Mouse (Mus musculus): ENCODE results near the gene Gm10354.
"Not testable (repeated sequence)": the region's sequence is repeated elsewhere in the genome, so short reads cannot be mapped to it uniquely, and the experiment has no call there.

The Gm10354 gene

DNA sequence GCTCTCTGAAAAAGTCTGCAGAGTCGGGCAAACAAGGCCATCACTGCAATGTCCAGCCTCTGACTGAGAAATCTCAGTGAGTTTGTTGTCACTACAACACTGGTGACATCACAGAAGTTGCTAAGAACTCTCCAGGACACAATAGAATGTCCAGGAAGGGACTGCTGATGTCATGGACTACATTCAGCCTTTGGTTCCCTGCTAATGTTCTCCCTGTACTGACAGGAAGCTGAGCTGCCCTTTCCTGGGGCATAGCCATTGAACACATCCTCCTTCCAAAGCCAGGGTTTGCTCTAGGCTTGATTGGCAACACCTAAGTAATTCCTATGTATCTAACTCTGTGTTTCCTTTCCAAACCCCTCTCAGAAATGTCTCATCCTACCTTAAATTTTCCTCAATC lies at the start of gene Gm10354:
Gene Gm10354, minus strand, starts transcription at position 101 of the 400 bp plus-strand sequence.
- DNase-seq (ENCODE audit: low spot score) = not testable (repeated sequence)

GRCm38 (mm10) chr5:15024316-15024715 lies 45.6 kb upstream of the Gm10354 start:
- not testable (repeated sequence) for DNase-seq (ENCODE audit: low spot score)

DNA sequence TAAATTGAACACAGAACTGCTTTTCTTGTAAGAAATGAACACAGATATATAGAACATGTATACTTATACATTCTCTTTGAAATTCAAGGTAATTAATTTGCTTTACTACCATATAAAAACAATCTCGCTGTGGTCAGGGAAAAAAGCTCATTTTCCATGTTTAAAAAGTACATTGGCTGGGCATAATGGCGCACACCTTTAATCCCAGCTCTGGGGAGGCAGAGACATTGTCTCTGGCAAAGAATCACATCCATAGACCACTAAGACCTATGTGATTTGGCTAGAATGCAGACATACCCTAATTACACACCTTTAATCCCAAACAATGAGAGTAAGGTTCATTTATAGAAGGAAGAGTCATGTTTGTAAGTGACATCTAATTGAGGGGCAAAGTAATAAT lies 41.3 kb upstream of the Gm10354 start:
- DNase-seq (ENCODE audit: low spot score) = not testable (repeated sequence)

DNA sequence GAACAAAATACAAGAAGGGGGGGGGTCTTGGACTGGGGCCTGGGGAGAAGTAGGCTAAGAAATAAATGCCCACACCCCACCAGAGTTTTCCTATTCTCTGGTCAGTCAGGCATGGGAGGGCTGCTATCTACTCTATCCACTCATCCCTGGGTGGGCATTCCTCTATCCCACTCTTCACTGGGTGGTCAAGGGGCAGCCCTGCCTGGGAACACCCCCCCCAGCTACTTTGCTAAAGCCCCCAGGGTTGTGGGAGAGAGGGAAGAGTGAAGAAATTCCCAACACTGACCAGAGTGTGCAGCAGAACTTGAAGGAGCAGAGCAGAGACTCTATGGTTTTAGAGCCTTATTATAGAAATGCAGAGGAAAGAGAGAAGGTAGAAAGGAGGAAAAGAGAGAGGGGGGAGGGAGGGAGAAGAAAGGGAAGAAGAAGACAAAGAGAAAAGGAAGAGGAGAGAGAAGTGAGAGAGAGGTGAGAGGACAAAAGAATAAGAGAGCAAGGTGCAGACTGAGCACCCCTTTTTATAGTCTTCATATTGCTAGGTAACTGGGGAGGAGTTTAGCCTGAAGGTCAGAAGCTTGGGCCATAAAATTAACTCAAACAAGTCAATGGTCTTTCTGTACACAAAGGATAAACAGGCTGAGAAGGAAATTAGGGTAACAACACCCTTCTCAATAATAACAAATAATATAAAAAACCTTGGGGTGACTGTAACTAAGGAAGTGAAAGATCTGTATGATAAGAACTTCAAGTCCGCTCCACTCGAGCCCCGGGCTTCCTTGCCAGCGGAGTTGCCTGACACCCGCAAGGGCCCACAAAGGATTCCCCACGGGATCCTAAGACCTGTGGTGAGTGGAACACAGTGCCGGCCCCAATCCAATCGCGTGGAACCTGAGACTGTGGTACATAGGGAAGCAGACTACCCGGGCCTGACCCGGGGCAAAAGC lies 32.2 kb upstream of the Gm10354 start:
- not testable (repeated sequence) for DNase-seq (ENCODE audit: low spot score)

DNA sequence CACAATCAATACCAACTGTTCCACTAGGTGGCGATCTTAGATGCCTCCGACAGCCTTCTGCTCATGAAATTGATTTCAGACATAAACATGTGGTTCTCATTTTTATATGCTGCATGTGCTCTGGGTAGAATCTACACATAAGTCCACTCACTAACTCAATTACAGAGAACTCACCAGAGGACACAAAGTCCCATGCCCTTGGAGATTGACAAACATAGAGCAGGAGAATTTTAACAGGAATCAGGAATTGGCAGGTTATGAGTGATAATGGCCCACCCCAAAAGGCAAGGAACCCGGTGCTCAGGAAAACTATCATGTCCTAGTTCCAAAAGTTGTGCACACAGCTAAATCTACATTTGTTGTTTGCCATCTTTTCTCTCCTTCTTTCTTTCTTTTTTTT lies 28.2 kb upstream of the Gm10354 start:
- not testable (repeated sequence) for DNase-seq (ENCODE audit: low spot score)

GRCm38 (mm10) chr5:15006288-15006687 lies 27.6 kb upstream of the Gm10354 start:
- not testable (repeated sequence) for DNase-seq (ENCODE audit: low spot score)

- DNase-seq (ENCODE audit: low spot score) = not testable (repeated sequence)
Observed at GRCm38 (mm10) chr5:15005584-15005983, 26.8 kb upstream of the Gm10354 start.

DNA sequence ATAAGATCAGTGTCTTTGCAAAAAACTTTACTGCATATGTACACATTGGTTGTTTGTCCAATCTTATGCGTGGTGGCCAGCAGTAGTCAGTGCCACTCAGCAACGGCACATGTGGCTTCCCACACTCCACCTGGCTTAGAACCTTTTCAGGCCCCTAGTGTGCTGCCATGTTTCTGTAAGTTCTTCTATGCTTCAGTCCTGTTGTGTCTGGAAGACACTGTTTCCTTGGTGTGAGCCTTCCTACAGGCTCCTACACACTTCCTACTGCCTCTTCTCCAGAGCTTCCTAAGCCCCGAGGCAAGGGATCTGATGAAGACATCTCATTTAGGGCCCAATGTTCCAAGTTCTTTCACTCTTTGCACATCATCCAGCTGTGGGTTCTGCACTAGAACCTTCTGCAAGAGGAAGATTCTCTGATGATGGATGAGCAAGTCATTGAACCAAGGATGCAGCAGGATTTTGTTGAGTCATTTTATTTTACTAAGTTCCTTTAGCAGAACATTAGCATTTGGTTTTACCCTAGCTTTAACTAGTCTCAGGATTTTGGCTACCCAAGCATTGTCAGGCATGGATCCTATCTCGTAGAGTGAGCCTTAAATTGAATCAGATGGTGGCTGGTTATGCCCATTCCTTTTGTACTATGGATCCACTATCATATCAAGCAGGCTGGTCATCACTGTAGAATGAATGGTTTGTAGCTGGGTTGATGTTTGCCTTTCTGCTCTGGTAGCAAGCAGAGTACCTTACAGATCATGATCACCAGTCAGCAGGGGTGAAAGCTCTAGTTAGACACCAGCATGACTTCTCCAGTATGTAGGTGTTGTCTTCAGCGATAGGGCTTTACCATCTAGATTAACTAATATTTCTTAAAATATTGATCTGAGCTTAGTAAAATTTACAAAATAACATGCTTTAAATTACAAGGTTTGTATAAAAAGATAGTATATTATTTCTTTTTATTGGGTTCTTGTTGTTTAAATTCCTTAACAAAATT lies 26.1 kb upstream of the Gm10354 start:
- not testable (repeated sequence) for DNase-seq (ENCODE audit: low spot score)

DNA sequence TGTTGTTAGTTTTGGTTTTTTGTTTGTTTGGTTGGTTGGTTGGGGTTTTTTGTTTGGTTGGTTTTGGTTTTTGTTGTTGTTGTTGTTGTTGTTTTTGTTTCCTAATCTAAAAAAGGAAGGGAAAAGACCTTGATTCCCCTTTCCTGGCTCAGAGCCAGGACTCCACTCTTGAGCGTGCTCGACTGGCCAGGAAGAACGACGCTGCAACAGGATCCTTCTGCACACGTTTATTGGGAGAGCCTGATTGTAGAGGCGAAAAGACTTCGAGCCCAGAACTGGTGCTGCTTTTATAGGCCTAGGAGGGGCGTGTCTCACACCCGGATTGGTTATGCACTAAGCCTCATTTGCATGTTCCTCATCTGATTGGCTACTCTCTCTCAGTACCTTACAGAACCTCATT lies 19.3 kb upstream of the Gm10354 start:
- not testable (repeated sequence) for DNase-seq (ENCODE audit: low spot score)

DNA sequence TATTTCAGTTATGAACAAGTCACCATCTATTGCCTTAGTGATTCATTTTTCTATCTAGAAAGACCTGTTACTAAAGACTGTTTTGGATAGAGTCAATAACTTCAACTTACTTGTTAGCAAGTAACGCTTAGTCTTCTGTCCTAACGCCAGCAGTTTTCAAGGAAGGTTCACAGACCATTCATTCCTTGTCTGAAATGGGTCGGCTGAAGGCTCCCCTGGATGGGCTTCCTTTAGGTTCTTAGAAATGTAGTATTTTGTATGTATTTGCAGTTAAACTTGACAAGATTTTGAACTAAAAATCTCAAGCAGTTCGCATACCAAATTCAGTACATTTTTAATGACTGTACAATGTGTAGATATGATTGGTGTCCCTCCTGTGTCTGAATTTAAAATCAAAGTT lies 18.8 kb upstream of the Gm10354 start:
- DNase-seq (ENCODE audit: low spot score) = not testable (repeated sequence)

GRCm38 (mm10) chr5:14996670-14997249 lies 18.0 kb upstream of the Gm10354 start:
- DNase-seq (ENCODE audit: low spot score) = not testable (repeated sequence)

DNA sequence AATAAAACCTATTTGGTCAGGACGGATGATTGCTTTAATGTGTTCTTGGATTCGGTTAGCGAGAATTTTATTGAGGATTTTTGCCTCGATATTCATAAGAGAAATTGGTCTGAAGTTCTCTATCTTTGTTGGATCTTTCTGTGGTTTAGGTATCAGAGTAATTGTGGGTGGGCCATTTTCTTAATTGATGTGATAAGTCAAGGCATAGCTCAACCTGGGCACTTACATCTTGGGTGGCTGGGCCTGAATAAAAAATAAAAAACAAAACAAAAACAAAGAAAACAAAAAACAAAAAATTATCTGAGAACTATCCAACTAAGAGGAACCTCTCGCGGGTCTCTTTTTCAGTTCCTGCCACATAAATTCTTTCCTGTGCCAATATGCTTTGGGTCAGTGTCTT lies 15.4 kb upstream of the Gm10354 start:
- DNase-seq (ENCODE audit: low spot score) = not testable (repeated sequence)

GRCm38 (mm10) chr5:14990375-14991158 lies 11.8 kb upstream of the Gm10354 start:
- DNase-seq (ENCODE audit: low spot score) = not testable (repeated sequence)

DNA sequence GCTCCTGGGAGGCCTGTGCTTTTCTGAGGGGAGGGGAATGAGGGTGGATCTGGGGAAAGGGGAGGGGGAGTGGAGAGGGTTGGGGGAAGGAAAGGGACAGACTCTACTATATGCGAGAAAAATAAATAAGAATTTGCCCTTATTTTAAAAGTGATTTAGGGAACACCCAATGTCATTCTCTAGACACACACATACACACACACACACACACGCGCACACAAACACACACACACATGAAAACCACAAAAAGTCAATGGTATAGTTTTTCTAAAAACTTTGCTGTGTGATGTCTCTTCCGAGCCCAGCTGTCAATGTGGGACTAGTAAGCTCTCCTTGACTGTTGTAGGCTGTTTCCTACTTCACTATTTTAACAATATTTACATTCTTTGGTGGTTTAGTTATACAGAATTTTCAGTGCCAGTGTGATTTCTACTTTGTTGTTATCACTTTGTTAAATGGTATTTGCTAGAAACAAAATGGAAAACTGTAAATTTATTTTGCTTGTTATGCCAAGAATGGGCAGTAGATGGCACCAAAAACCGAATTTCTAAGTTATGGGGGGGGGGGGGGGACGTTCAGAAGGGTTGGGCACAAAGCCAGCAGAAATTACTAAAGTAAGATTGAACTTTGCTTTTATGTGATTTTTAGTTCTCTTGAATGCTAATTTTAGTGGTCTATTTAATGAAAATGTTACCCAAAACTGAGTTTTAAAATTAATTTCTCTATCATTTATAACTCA lies 8.1 kb upstream of the Gm10354 start:
- not testable (repeated sequence) for DNase-seq (ENCODE audit: low spot score)

GRCm38 (mm10) chr5:14977368-14977767 lies 1.4 kb downstream of the Gm10354 start:
- not testable (repeated sequence) for DNase-seq (ENCODE audit: low spot score)

DNA sequence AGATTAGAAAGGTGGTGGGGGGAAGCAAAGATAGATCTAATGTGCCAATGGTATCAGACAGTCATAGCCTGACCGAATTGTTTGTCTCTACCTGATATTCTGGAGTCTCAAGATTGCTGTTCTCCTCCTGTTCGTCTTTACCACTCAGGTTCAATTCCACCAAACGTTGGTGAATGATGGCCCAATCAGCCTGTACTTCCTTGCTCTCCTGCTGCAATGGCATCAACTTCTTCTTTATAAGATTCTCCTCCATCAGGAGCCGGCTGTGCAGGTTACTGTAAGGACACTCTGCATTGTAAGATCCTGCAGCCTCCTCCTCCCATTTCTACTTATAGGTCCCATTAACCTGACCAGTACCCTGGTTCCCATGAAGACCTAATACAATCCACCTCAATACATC lies 3.4 kb downstream of the Gm10354 start:
- not testable (repeated sequence) for DNase-seq (ENCODE audit: low spot score)

- not testable (repeated sequence) for DNase-seq (ENCODE audit: low spot score)
Observed at GRCm38 (mm10) chr5:14972841-14973240, 5.9 kb downstream of the Gm10354 start.

DNA sequence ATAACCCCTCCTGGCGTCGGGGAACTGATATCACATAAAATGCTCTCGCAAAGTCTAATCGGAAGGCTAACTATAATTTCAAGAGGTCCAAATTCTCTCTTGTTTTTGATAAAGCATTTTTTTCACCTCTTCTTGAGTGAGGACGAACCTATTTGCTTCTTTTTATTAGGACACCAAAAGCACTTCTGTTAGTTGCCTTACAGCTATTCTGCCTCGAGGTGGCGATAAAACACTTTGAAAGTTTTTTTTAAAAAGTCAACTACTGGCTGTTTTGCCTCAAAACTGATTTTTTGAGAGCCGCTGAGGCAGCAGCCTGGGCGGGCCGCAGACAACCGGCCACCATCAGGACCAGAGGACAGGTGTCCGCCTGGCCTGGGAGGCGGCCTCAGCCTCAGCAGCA lies 14.9 kb downstream of the Gm10354 start:
- not testable (repeated sequence) for DNase-seq (ENCODE audit: low spot score)

DNA sequence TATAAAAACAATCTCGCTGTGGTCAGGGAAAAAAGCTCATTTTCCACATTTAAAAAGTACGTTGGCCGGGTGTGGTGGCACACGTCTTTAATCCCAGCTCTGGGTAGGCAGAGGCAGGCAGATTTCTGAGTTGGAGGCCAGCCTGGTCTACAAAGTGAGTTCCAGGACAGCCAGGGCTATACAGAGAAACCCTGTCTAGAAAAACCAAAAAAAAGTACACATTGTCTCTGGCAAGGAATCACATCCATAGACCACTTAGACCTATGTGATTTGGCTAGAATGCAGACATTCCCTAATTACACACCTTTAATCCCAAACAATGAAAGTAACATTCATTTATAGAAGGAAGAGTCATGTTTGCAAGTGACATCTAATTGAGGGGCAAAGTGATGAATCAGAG lies 17.2 kb downstream of the Gm10354 start:
- not testable (repeated sequence) for DNase-seq (ENCODE audit: low spot score)
